Mouse (Mus musculus) embryonic facial prominence, embryonic 12.5 days (tissue): ENCODE data around the gene Orai1. TPM values are rescaled to one million over a fixed set of nuclear protein-coding genes. Genes with fewer than 3 reads are reported as not detected.

Source experiments
- ATAC-seq: fragments of 200-750 bp; cut with Nextera tagmentation; 2 replicates; pipeline ENCODE4 v1.8.0; 2017; ENCODE audit not compliant: insufficient number of reproducible peaks, insufficient read depth, low FRiP score, low TSS enrichment
- H3K27ac ChIP-seq: fragments of 300-500 bp; sonication (generic); 2 replicates; pipeline ENCODE4 v1.5.1; 2016; ENCODE audit warnings: mild to moderate bottlenecking
- H3K27me3 ChIP-seq: fragments of 300-500 bp; sonication (generic); 2 replicates; pipeline ENCODE4 v1.6.1; 2016; ENCODE audit warnings: mild to moderate bottlenecking, moderate library complexity
- H3K36me3 ChIP-seq: fragments of 300-500 bp; sonication (generic); 2 replicates; pipeline ENCODE4 v1.6.1; 2016; ENCODE audit warnings: mild to moderate bottlenecking
- H3K4me1 ChIP-seq: fragments of 300-500 bp; sonication (generic); 2 replicates; pipeline ENCODE4 v1.6.1; 2016
- H3K4me2 ChIP-seq: fragments of 300-500 bp; sonication (generic); replicated peaks from 2 replicates; pipeline ENCODE4 v1.6.1; 2016; ENCODE audit warnings: mild to moderate bottlenecking, moderate library complexity
- H3K4me3 ChIP-seq: fragments of 300-500 bp; sonication (generic); 2 replicates; pipeline ENCODE4 v1.5.1; 2016; ENCODE audit warnings: mild to moderate bottlenecking
- H3K9ac ChIP-seq: fragments of 300-500 bp; sonication (generic); 2 replicates; pipeline ENCODE4 v1.6.1; 2016; ENCODE audit warnings: mild to moderate bottlenecking, moderate library complexity
- H3K9me3 ChIP-seq: fragments of 300-500 bp; sonication (generic); 2 replicates; pipeline ENCODE4 v1.6.1; 2016; ENCODE audit warnings: mild to moderate bottlenecking, moderate library complexity
- WGBS: fragments of 180-500 bp; shearing (Covaris S2); methylation state at CpG from one replicate; pipeline ENCODE4 v1.1.7; 2016; 5-methylcytosine and 5-hydroxymethylcytosine counted together
- polyA plus RNA-seq: library from polyadenylated mRNA; unstranded; fragments of >200 nt; fragmentation: Nextera tagmentation; extraction: Ambion mirVana; gene quantifications from 2 replicates; pipeline ENCODE4 v1.2.1, GENCODE M21; 2016

Gene Orai1
- polyA plus RNA-seq, 1 experiment from 2014 or later, result 14.8 TPM

GRCm38 (mm10) chr5:123035564-123035963 lies 20.7 kb downstream of the Orai1 start:
- H3K4me2 ChIP-seq, result no peak overlapping the region
- H3K9ac ChIP-seq, result no peak overlapping the region
- no peak overlapping the region for H3K4me3 ChIP-seq
- H3K9me3 ChIP-seq, result no peaks in the 10 kb centered on the region
- 35% methylated on average over 6 of the region's 6 CpGs for WGBS
- H3K36me3 ChIP-seq, result peaks cover 11% of the 10 kb centered on the region; the same call in 1 of the 2 replicates
- no peaks in the 10 kb centered on the region for H3K27me3 ChIP-seq
- no peaks in the 10 kb centered on the region for H3K4me1 ChIP-seq
- no peak overlapping the region for H3K27ac ChIP-seq
- no peak for ATAC-seq

- no peak for ATAC-seq
- Histone ChIP-seq H3K4me1 (no peaks in the 10 kb centered on the region), H3K36me3 (no peaks in the 10 kb centered on the region), H3K9me3 (no peaks in the 10 kb centered on the region), H3K9ac (no peak overlapping the region), H3K27ac (no peak overlapping the region), H3K4me3 (no peak overlapping the region), H3K4me2 (no peak overlapping the region), H3K27me3 (no peaks in the 10 kb centered on the region)
- 81% methylated on average over 5 of the region's 5 CpGs for WGBS
Observed at GRCm38 (mm10) chr5:123038115-123038514, 23.2 kb downstream of the Orai1 start.

- no peak for ATAC-seq
- H3K9me3 ChIP-seq, result no peaks in the 10 kb centered on the region
- H3K4me1 ChIP-seq, result no peaks in the 10 kb centered on the region
- H3K4me2 ChIP-seq, result peak overlapping the region; percentile 48
- no peak overlapping the region for H3K27ac ChIP-seq
- H3K9ac ChIP-seq, result no peak overlapping the region
- WGBS, result 4% methylated on average over 25 of the region's 25 CpGs
- H3K36me3 ChIP-seq, result no peaks in the 10 kb centered on the region
- H3K27me3 ChIP-seq, result no peaks in the 10 kb centered on the region
- peak overlapping the region; percentile 20; the same call in 1 of the 2 replicates for H3K4me3 ChIP-seq
Observed at GRCm38 (mm10) chr5:123039120-123039752, 24.4 kb downstream of the Orai1 start.

GRCm38 (mm10) chr5:123040796-123041195 lies 25.9 kb downstream of the Orai1 start:
- WGBS, result 54% methylated on average over 7 of the region's 7 CpGs

GRCm38 (mm10) chr5:123043856-123044255 lies 29.0 kb downstream of the Orai1 start:
- no peaks in the 10 kb centered on the region for H3K27me3 ChIP-seq
- no peaks in the 10 kb centered on the region for H3K9me3 ChIP-seq
- H3K4me3 ChIP-seq, result no peak overlapping the region
- WGBS, result 16% methylated on average over 7 of the region's 7 CpGs
- no peaks in the 10 kb centered on the region for H3K36me3 ChIP-seq
- H3K27ac ChIP-seq, result no peak overlapping the region
- no peak overlapping the region for H3K4me2 ChIP-seq
- no peak overlapping the region for H3K9ac ChIP-seq
- ATAC-seq, result no peak
- no peaks in the 10 kb centered on the region for H3K4me1 ChIP-seq

More at GRCm38 (mm10) chr5:123040796-123041195, 25.9 kb downstream of the Orai1 start:
- Histone ChIP-seq H3K27ac (no peak overlapping the region), H3K36me3 (no peaks in the 10 kb centered on the region), H3K4me3 (no peak overlapping the region), H3K4me2 (no peak overlapping the region), H3K9me3 (no peaks in the 10 kb centered on the region), H3K27me3 (no peaks in the 10 kb centered on the region), H3K9ac (no peak overlapping the region), H3K4me1 (no peaks in the 10 kb centered on the region)
- ATAC-seq, result no peak

- no peak for ATAC-seq
- no peak overlapping the region for H3K4me3 ChIP-seq
- H3K9me3 ChIP-seq, result no peaks in the 10 kb centered on the region
- no peak overlapping the region for H3K9ac ChIP-seq
- no peak overlapping the region for H3K4me2 ChIP-seq
- H3K27ac ChIP-seq, result no peak overlapping the region
- no peaks in the 10 kb centered on the region for H3K36me3 ChIP-seq
- H3K4me1 ChIP-seq, result peaks cover 7% of the 10 kb centered on the region; the same call in 1 of the 2 replicates
- no peaks in the 10 kb centered on the region for H3K27me3 ChIP-seq
- 33% methylated on average over 9 of the region's 9 CpGs for whole genome bisulfite sequencing
Observed at GRCm38 (mm10) chr5:123045561-123046295, 30.9 kb downstream of the Orai1 start.

- Histone ChIP-seq H3K9ac (no peak within 1 kb of the TSS), H3K4me1 (peaks cover 7% of the 10 kb centered on the region; the same call in 1 of the 2 replicates), H3K4me2 (no peak within 1 kb of the TSS), H3K36me3 (no peaks in the 10 kb centered on the region), H3K9me3 (no peaks in the 10 kb centered on the region), H3K4me3 (no peak within 1 kb of the TSS), H3K27me3 (no peaks in the 10 kb centered on the region), H3K27ac (no peak within 1 kb of the TSS)
- ATAC-seq, result no peak
- WGBS, result 78% methylated on average over 3 of the region's 3 CpGs
Observed at GRCm38 (mm10) chr5:123046916-123047315, 32.0 kb downstream of the Orai1 start, which contains the start of gene Morn3. Gene Morn3 (minus strand): TSS chr5:123047016.

GRCm38 (mm10) chr5:123049271-123049670 lies 34.4 kb downstream of the Orai1 start:
- 2% methylated on average over 12 of the region's 12 CpGs for WGBS

GRCm38 (mm10) chr5:123050918-123051317 lies 36.0 kb downstream of the Orai1 start:
- H3K27me3 ChIP-seq, result no peaks in the 10 kb centered on the region
- no peak for ATAC-seq
- peaks cover 7% of the 10 kb centered on the region; the same call in 1 of the 2 replicates for H3K4me1 ChIP-seq
- no peaks in the 10 kb centered on the region for H3K9me3 ChIP-seq
- H3K9ac ChIP-seq, result no peak overlapping the region
- 85% methylated on average over 9 of the region's 9 CpGs for WGBS
- H3K4me2 ChIP-seq, result no peak overlapping the region
- H3K36me3 ChIP-seq, result no peaks in the 10 kb centered on the region
- H3K27ac ChIP-seq, result no peak overlapping the region
- H3K4me3 ChIP-seq, result no peak overlapping the region

More at GRCm38 (mm10) chr5:123049271-123049670, 34.4 kb downstream of the Orai1 start:
- Histone ChIP-seq H3K4me2 (peak overlapping the region; percentile 55), H3K4me3 (peak overlapping the region; percentile 22), H3K27me3 (no peaks in the 10 kb centered on the region), H3K9me3 (no peaks in the 10 kb centered on the region), H3K36me3 (no peaks in the 10 kb centered on the region), H3K4me1 (peaks cover 7% of the 10 kb centered on the region; the same call in 1 of the 2 replicates), H3K9ac (peak overlapping the region; percentile 33), H3K27ac (no peak overlapping the region)
- ATAC-seq, result no peak

GRCm38 (mm10) chr5:123051736-123052135 lies 36.9 kb downstream of the Orai1 start:
- ATAC-seq, result no peak
- 79% methylated on average over 5 of the region's 5 CpGs for WGBS

GRCm38 (mm10) chr5:123057366-123058250 lies 42.7 kb downstream of the Orai1 start:
- H3K9me3 ChIP-seq, result no peaks in the 10 kb centered on the region
- peak; percentile 96 for ATAC-seq
- H3K27ac ChIP-seq, result no peak overlapping the region
- no peak overlapping the region for H3K9ac ChIP-seq
- H3K4me3 ChIP-seq, result peak overlapping the region; percentile 30
- peak overlapping the region; percentile 39 for H3K4me2 ChIP-seq
- peaks cover 10% of the 10 kb centered on the region; the same call in 1 of the 2 replicates for H3K4me1 ChIP-seq
- no peaks in the 10 kb centered on the region for H3K27me3 ChIP-seq
- 8% methylated on average over 48 of the region's 48 CpGs for WGBS
- no peaks in the 10 kb centered on the region for H3K36me3 ChIP-seq

More at GRCm38 (mm10) chr5:123051736-123052135, 36.9 kb downstream of the Orai1 start:
- Histone ChIP-seq H3K27ac (no peak overlapping the region), H3K27me3 (no peaks in the 10 kb centered on the region), H3K4me1 (peaks cover 7% of the 10 kb centered on the region; the same call in 1 of the 2 replicates), H3K9me3 (no peaks in the 10 kb centered on the region), H3K4me3 (no peak overlapping the region), H3K36me3 (no peaks in the 10 kb centered on the region), H3K4me2 (no peak overlapping the region), H3K9ac (no peak overlapping the region)
